Comparison of ENCODE assay signal across 10 mouse cellular contexts in the genomic region with DNA sequence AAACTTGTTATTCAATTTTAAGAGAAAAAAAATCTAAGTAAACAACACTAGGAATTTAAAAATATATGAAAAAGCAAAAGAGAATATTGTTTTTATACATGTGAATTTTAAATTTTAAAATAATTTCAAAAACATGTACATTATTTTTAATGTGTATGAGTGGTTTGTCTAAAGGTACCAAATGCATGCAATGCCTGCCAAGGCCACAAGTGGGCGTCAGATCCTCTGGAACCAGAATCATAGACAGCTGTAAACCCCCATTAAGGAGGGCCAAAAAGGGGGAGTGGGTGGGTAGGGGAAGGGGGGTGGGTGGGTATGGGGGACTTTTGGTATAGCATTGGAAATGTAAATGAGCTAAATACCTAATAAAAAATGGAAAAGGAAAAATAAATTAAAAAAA. TPM values are rescaled to one million over a fixed set of nuclear protein-coding genes. Genes with fewer than 3 reads are reported as not detected.
A peak's percentile ranks its signal among the peaks of the same experiment; 100 is the strongest.
DNase-seq lines count a peak whose midpoint lies in the region.
"Had no signal": no experiment of that assay in that cellular context is flagged by ENCODE, and none has a peak within 500 bp of the region (broad histone marks: within the 10 kb centered on the region; RNA-seq: fewer than 3 reads in every experiment).

No protein-coding gene starts in this region.

- H3K27me3 ChIP-seq in limb, embryonic 10.5 days (ENCODE audit: low read depth, poor library complexity, severe bottlenecking), result no peaks in the 10 kb centered on the region
- H3K27me3 ChIP-seq: embryonic facial prominence, embryonic 12.5 days; limb, embryonic 15.5 days had no signal

- H3K27ac ChIP-seq in limb, embryonic 10.5 days, result no peak overlapping the region
- H3K27ac ChIP-seq: embryonic facial prominence, embryonic 12.5 days; limb, embryonic 15.5 days had no signal

- DNase-seq in heart, adult 11 months, result peak; percentile 71
- DNase-seq in heart, adult 8-10 months (ENCODE audit: low spot score), result no peak
- DNase-seq in right cerebral cortex, postnatal 10 days (ENCODE audit: low spot score in 2 of 2), result peak; percentile 44
- no peak for DNase-seq in right cerebral cortex, postnatal 36 days (ENCODE audit: low spot score in 2 of 2)
- peak; percentile 12 for DNase-seq in cerebellum, adult 8-10 months
- peak; percentile 51 for DNase-seq in limb, embryonic 10.5 days (ENCODE audit: low spot score)
- DNase-seq in spleen, postnatal 10 days (ENCODE audit: low spot score in 2 of 2), result peak; percentile 10 to 65
- no peak for DNase-seq in layer of hippocampus, postnatal 14 days (ENCODE audit: low spot score in 2 of 2)

- H3K9me3 ChIP-seq in limb, embryonic 10.5 days (replicated peaks), result no peaks in the 10 kb centered on the region
- H3K9me3 ChIP-seq: embryonic facial prominence, embryonic 12.5 days; limb, embryonic 15.5 days had no signal

- no peak overlapping the region for H3K4me3 ChIP-seq in limb, embryonic 10.5 days
- H3K4me3 ChIP-seq: embryonic facial prominence, embryonic 12.5 days; limb, embryonic 15.5 days had no signal

- WGBS in limb, embryonic 10.5 days, result 11% methylated on average over 1 of the region's 1 CpGs

- H3K36me3 ChIP-seq in limb, embryonic 10.5 days, result no peaks in the 10 kb centered on the region
- H3K36me3 ChIP-seq: embryonic facial prominence, embryonic 12.5 days; limb, embryonic 15.5 days had no signal

- H3K4me1 ChIP-seq in limb, embryonic 10.5 days, result peaks cover 6% of the 10 kb centered on the region; the same call in 1 of the 2 replicates

RNA-seq across cellular contexts. Expression of gene Ndufaf2, which starts 31.3 kb away (rescaled TPM):
- 10 to 100 TPM; 23.2 to 34.3 (median 28.8) TPM for total RNA-seq in heart, adult 8-10 months (2022)
- 89.8 and 111 TPM in 2 replicates for polyA plus RNA-seq in limb, embryonic 10.5 days (2016; fragmentation: Nextera tagmentation; extraction: Ambion mirVana)
- total RNA-seq in layer of hippocampus, postnatal 14 days (2021), result 10 to 100 TPM; 24.2 to 24.5 TPM

RNA-seq across cellular contexts. Expression of gene Ercc8, which starts 31.4 kb away (rescaled TPM):
- 1 to 10 TPM; 4.0 to 8.0 (median 5.6) TPM for total RNA-seq in heart, adult 8-10 months (2022)
- polyA plus RNA-seq in limb, embryonic 10.5 days (2016; fragmentation: Nextera tagmentation; extraction: Ambion mirVana), result 27.3 and 29.6 TPM in 2 replicates
- 10 to 100 TPM; 20.0 to 25.3 TPM for total RNA-seq in layer of hippocampus, postnatal 14 days (2021)

Comparison
In these comparisons a context has a peak if more than half of its experiments do, and no peak if none do; other contexts are left out.
1. DNase-seq: peak in heart, adult 11 months (single experiment), right cerebral cortex, postnatal 10 days (2 of 2), cerebellum, adult 8-10 months (single experiment), limb, embryonic 10.5 days (single experiment) and spleen, postnatal 10 days (2 of 2); none in heart, adult 8-10 months (single experiment), right cerebral cortex, postnatal 36 days (0 of 2) and layer of hippocampus, postnatal 14 days (0 of 2).